Mouse (Mus musculus) ovary, postnatal 14 days (tissue): Measurements from ENCODE around the gene Dennd2c.
"Not testable (repeated sequence)": the region's sequence is repeated elsewhere in the genome, so short reads cannot be mapped to it uniquely, and the experiment has no call there.

Experiments used
- DNase-seq: peaks from one replicate; pipeline ENCODE4 v3.0.0; 2022; ENCODE audit warnings: low spot score

Gene Dennd2c

GRCm38 (mm10) chr3:103112216-103112615 is 9.8 kb downstream of the Dennd2c start:
- no peak for DNase-seq

DNA sequence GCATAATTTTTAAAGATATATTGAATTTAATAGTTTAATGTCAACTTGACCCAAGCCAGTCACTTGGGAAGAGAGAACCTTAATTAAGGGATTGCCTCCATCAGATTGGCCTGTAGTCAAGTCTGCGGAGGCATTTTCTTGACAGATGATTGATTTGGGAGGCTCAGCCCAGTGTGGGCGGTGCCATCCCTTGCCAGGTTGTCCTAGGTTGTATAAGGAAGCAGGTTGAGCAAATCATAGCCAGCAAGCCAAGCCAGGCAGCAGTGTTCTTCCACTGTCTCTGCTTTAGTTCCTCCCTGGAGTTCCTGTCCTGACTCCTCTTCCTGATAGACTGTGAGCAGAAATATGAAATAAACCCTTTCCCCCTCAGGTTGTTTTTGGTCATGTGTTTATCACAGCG is 21.2 kb downstream of the Dennd2c start:
- no peak for DNase-seq

- DNase-seq, result no peak
Observed at GRCm38 (mm10) chr3:103126138-103126537, 23.7 kb downstream of the Dennd2c start.

DNA sequence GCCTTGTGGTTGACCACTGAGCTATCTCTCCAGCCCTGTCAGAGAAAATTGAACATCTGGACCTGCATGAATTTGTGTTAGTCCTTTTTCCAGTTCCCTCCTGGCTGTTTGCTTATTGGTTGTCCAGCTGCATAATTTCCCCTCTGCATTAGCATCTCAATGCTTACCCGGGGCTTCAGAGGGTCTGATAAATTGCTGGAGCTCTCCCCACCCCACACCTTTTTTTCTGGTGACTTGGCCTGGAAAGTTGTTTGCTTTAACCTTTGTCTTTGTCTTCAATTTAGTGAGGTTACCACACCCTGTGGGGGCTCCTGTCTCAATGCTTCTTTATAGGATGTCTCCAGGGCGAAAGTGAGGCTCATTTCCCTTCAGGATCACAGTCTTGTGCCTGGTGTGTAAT is 24.8 kb downstream of the Dennd2c start:
- DNase-seq, result no peak

DNA sequence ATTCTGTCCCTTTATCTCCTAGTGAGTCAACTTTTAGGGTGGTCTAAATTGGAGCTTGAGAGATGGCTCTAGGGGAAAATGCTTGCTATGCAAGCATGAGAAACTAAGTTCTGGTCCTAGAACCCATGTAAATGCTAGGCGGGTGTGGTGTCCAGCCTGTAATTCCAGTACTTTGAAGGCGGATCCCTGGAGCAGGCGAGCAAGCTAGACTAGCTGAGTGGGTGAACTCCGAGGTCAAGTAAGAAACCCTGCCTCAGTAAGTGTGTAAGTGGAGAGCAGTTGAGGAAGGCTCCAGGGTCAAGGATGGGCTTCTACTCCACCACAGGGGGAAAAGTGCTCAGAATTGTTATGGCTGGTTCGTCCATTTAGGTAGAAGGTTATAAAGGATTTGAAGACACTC is 25.3 kb downstream of the Dennd2c start:
- no peak for DNase-seq

GRCm38 (mm10) chr3:103128251-103128650 is 25.8 kb downstream of the Dennd2c start:
- DNase-seq, result no peak

DNA sequence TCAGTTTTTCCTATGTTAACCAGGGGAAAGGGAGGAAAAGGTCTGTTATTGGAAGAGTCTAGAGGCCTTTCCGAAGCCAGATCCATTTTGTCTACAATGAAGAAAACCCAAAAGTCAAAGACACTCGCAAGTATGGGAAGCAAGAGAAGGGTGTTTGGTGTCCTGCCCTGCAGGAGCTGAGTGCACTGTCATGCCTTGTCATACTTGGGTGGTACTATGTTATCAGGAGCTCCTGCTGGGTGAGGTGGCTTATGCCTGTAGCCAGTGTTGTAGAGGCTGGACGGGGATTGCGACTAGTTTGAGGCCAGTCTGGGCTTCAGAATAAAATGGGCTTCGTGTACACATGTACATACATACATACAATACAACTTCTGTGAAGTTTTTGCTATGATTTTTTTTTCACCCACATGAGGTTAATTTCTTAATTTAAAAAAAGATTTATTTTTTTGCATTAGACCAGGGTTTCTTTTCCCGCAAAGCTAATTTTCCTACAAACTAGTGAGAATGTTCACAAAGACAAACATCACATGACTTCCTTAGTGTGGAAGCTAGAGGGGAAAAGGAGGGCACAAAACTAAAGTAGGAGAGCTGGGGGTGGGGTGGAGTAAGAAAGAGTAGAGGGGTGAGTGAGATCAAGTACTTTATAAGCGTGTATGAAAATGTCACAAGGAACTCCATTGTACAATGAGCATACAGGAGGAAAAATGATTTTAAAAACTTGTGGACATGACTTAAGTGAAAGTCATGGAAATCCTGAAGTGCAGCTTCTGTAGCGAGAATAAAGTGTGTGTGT is 27.2 kb downstream of the Dennd2c start:
- DNase-seq, result no peak

DNA sequence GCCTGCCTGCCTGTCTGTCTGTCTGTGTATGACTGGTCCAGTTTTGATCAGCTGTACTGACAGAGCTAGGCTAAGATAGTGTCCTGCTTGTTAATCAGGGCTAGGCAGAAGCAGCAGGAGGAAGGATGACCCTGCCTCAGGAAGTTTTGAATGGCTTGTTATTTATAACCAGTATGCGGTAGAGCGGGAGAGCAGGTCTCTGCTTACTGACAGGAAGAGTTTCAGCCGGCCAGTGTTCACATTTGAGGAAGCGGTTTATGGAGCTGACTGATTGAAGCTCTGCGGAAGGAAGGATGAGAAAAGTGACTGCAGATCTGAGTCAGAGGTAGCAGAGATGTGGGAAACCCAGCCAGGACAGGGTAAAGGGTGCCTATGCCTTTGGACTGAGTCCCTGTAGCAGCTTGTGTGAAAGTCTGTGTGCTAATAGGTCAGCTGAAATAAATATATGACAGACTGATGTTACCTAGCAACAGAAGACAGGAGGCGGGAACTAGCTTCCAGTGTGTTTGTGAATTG is 27.9 kb downstream of the Dennd2c start:
- no peak for DNase-seq

DNA sequence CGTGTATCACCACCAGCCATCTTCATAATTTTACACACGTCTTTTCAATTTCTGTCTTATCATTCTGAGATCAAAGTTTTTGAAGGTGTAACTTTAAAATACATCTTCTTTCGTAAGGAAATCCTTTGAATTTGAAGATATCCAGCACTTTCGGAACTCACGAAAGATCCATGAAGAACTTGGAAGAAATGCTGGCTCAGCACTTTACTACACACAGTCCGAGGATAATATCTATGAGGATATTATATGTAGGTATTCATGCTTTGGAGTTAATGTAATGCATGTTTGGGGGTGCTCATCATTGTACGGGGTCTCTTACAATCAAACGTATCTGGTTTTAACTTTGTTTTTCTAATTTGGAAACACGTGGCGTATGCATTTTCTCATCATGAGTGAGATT is 30.7 kb downstream of the Dennd2c start:
- DNase-seq, result no peak

GRCm38 (mm10) chr3:103136414-103137077 is 34.1 kb downstream of the Dennd2c start:
- DNase-seq, result no peak

GRCm38 (mm10) chr3:103139047-103139446 is 36.6 kb downstream of the Dennd2c start:
- DNase-seq, result no peak

- not testable (repeated sequence) for DNase-seq
Observed at GRCm38 (mm10) chr3:103140095-103140838, 37.9 kb downstream of the Dennd2c start.

GRCm38 (mm10) chr3:103141287-103141686 is 38.9 kb downstream of the Dennd2c start:
- no peak for DNase-seq

DNA sequence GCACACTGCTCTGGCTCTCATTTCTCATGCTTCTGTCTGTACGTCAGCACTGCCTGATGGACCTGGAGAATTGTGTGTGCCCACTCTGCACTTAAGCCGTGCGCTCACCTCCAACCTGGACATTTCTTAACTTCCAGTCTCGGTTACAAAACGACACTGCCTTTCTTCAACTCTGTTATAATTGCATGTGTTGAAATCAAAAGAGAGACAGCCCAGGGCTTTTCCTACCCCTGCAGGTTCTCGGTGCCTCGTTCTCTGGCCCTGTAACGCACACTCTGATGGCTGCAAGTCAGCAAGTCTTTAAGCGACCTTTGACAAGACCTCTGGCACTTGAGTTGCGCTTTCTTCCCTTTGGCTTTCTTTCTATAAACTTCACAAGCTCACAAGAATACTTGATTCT is 40.0 kb downstream of the Dennd2c start:
- no peak for DNase-seq

DNA sequence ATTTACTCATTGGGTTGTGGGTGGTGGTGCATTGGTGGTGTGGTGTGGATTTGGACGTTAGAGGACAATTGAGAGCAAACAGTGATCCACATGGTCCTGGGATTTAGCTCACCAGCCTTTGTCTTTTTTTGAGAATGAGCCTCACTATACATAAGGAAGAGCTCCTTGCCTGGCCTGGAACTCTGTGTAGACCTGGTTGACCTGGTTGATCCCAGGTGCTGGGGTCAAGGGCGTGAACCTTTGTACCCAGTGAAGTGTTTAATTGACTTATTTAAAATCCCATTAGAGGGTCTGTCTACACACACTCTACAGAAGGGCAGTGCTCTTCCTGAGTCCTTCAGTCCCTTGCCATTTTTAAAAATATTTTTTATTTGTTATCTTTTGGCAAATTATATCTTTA is 42.9 kb downstream of the Dennd2c start:
- DNase-seq, result no peak

GRCm38 (mm10) chr3:103145791-103146190 is 43.4 kb downstream of the Dennd2c start:
- no peak for DNase-seq

- no peak for DNase-seq
Observed at GRCm38 (mm10) chr3:103146330-103147166, 44.1 kb downstream of the Dennd2c start.

DNA sequence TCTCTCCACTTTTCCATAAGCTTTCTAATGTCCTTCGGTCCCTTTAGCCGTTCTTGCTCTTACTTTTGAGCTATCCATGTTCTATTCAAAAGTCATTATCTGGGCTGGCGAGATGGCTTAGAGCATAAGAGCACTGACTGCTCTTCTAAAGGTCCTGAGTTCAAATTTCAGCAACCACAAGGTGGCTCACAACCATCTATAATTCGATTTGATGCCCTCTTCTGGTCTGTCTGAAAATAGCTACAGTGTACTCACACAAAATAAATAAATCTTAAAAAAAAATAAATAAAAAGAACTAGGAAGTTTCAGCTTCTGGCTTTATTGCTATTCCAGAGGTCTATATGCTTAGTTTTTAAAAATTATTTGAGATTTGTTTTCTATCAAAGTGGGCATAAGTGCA is 45.4 kb downstream of the Dennd2c start:
- no peak for DNase-seq

DNA sequence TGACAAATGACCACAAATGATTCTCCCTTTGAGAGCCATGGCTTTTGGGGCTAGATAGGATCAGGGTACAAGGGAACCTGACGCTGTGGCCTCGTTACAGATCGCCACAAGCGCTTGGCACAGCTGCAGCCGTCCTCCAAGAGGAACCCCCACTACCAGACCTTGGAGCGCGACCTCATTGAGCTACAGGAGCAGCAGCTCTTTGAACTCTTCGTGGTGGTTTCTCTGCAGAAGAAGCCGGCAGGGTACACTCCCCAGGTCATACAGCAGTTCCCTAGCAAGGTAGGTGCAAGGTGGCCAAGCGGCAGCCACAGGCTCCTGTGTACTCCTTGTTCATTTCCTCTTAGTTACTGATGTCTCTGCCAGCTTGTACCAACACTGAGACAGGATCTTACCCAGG is 46.5 kb downstream of the Dennd2c start:
- DNase-seq, result no peak

DNA sequence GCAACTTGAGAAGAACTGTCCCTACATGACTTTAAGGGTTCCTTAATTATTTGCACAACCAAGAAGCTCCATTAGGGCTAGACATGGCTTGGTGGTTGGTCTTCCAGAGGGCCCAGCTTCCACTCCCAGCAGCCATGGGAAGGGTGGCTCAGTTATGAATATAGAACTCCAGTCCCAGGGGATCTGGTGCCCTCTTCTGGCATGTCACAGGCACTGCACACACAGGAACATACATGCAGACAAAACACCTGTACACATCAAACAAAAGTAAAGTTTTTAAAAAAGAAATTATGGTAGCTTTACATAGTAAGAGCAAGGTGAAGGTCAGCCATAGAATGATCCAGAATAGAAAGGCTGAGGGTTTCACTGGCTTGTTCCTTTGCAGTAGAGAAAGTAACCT is 51.4 kb downstream of the Dennd2c start:
- DNase-seq, result no peak

- DNase-seq, result no peak
Observed at GRCm38 (mm10) chr3:103159232-103159900, 57.0 kb downstream of the Dennd2c start.
